Mouse (Mus musculus) layer of hippocampus, adult 2 months (tissue): ENCODE results near the gene Sgpp2. TPM values are rescaled to one million over a fixed set of nuclear protein-coding genes. Genes with fewer than 3 reads are reported as not detected.

Experiments used
- DNase-seq, 2 experiments: peaks; one replicate each; pipeline ENCODE4 v3.0.0; 2022; ENCODE audit warnings: low spot score in 2 of 2
- H3K27ac ChIP-seq: fragments of 200-600 bp; 2 replicates; pipeline ENCODE4 v1.8.1; 2022
- H3K4me3 ChIP-seq: fragments of 200-600 bp; 2 replicates; pipeline ENCODE4 v1.8.1; 2022; ENCODE audit warnings: mild to moderate bottlenecking
- CTCF ChIP-seq: fragments of 200-600 bp; conservative IDR thresholded peaks from 2 replicates; pipeline ENCODE4 v1.8.1; 2022; ENCODE audit warnings: antibody characterized with exemption, mild to moderate bottlenecking, moderate library complexity
- total RNA-seq, 2 experiments: library from RNA; stranded (reverse); gene quantifications; 2 replicates each; pipeline ENCODE4 v1.2.3; 2021

The Sgpp2 gene
- total RNA-seq, 2 experiments from 2014 or later: 4.3 TPM

GRCm38 (mm10) chr1:78451070-78451854 lies 141.1 kb downstream of the Sgpp2 start:
- Histone ChIP-seq H3K4me3 (no peak overlapping the region), H3K27ac (peak overlapping the region; percentile 36; the same call in 1 of the 2 replicates)
- TF ChIP-seq CTCF: no peak
- peak in 1 of 2 experiments; percentile 25 for DNase-seq

- H3K27ac ChIP-seq: no peak overlapping the region
- TF ChIP-seq CTCF: no peak
- no peak for DNase-seq
- no peak overlapping the region for H3K4me3 ChIP-seq
Observed at GRCm38 (mm10) chr1:78452544-78452943, 142.4 kb downstream of the Sgpp2 start.

- no peak overlapping the region for H3K27ac ChIP-seq
- DNase-seq: no peak
- no peak overlapping the region for H3K4me3 ChIP-seq
- no peak for TF ChIP-seq CTCF
Observed at GRCm38 (mm10) chr1:78453886-78454285, 143.7 kb downstream of the Sgpp2 start.

- no peak overlapping the region for H3K27ac ChIP-seq
- peak; percentile 90 for TF ChIP-seq CTCF
- H3K4me3 ChIP-seq: no peak overlapping the region
- DNase-seq: peak in 1 of 2 experiments; percentile 51
Observed at GRCm38 (mm10) chr1:78454659-78455058, 144.5 kb downstream of the Sgpp2 start.

Other genes with a start within 250 kb of the Sgpp2 start
- not detected for gene Pax3, start 113.2 kb upstream of the Sgpp2 start, total RNA-seq
- 10 to 100 TPM; 67.8 to 68.4 TPM for gene Farsb, start 178.6 kb downstream of the Sgpp2 start, total RNA-seq
- gene Mogat1, start 200.6 kb downstream of the Sgpp2 start, total RNA-seq: not detected
- gene BC035947, start 201.8 kb downstream of the Sgpp2 start, total RNA-seq: under 1 TPM; 0.37 to 0.46 TPM